Mouse (Mus musculus): ENCODE results near the gene Ccdc113.
A peak's percentile ranks its signal among the peaks of the same experiment; 100 is the strongest.

Ccdc113 gene

GRCm38 (mm10) chr8:95533584-95534387 lies at the start of gene Ccdc113:
Gene Ccdc113, plus strand, starts transcription at chr8:95534085.
- peak; percentile 79 for DNase-seq (ENCODE audit: low spot score)

GRCm38 (mm10) chr8:95487800-95488697 lies 45.8 kb upstream of the Ccdc113 start:
- no peak for DNase-seq (ENCODE audit: low spot score)

- peak; percentile 75 for DNase-seq (ENCODE audit: low spot score)
Observed at GRCm38 (mm10) chr8:95488698-95489332, 45.1 kb upstream of the Ccdc113 start.

GRCm38 (mm10) chr8:95490006-95490405 lies 43.9 kb upstream of the Ccdc113 start, which contains the start of gene Csnk2a2:
Gene Csnk2a2, minus strand, starts transcription at chr8:95490039.
- no peak for DNase-seq (ENCODE audit: low spot score)

GRCm38 (mm10) chr8:95492057-95492456 lies 41.8 kb upstream of the Ccdc113 start:
- DNase-seq (ENCODE audit: low spot score), result no peak

- no peak for DNase-seq (ENCODE audit: low spot score)
Observed at GRCm38 (mm10) chr8:95495444-95495843, 38.4 kb upstream of the Ccdc113 start.

GRCm38 (mm10) chr8:95496420-95496819 lies 37.5 kb upstream of the Ccdc113 start:
- DNase-seq (ENCODE audit: low spot score), result no peak

GRCm38 (mm10) chr8:95497821-95498220 lies 36.1 kb upstream of the Ccdc113 start:
- no peak for DNase-seq (ENCODE audit: low spot score)

GRCm38 (mm10) chr8:95499266-95500064 lies 34.4 kb upstream of the Ccdc113 start:
- DNase-seq (ENCODE audit: low spot score), result no peak

GRCm38 (mm10) chr8:95500436-95500835 lies 33.4 kb upstream of the Ccdc113 start:
- DNase-seq (ENCODE audit: low spot score), result no peak

- no peak for DNase-seq (ENCODE audit: low spot score)
Observed at GRCm38 (mm10) chr8:95502431-95502830, 31.5 kb upstream of the Ccdc113 start.

- no peak for DNase-seq (ENCODE audit: low spot score)
Observed at GRCm38 (mm10) chr8:95504835-95505234, 29.1 kb upstream of the Ccdc113 start.

GRCm38 (mm10) chr8:95505606-95506005 lies 28.3 kb upstream of the Ccdc113 start:
- DNase-seq (ENCODE audit: low spot score), result no peak

GRCm38 (mm10) chr8:95506245-95506644 lies 27.6 kb upstream of the Ccdc113 start:
- DNase-seq (ENCODE audit: low spot score), result no peak

- DNase-seq (ENCODE audit: low spot score), result no peak
Observed at GRCm38 (mm10) chr8:95512257-95512656, 21.6 kb upstream of the Ccdc113 start.

GRCm38 (mm10) chr8:95513219-95513618 lies 20.7 kb upstream of the Ccdc113 start:
- no peak for DNase-seq (ENCODE audit: low spot score)

GRCm38 (mm10) chr8:95516928-95517327 lies 17.0 kb upstream of the Ccdc113 start:
- no peak for DNase-seq (ENCODE audit: low spot score)

GRCm38 (mm10) chr8:95523991-95524390 lies 9.9 kb upstream of the Ccdc113 start:
- no peak for DNase-seq (ENCODE audit: low spot score)

- no peak for DNase-seq (ENCODE audit: low spot score)
Observed at GRCm38 (mm10) chr8:95528194-95528593, 5.7 kb upstream of the Ccdc113 start.

GRCm38 (mm10) chr8:95528750-95529310 lies 5.1 kb upstream of the Ccdc113 start:
- DNase-seq (ENCODE audit: low spot score), result no peak

- no peak for DNase-seq (ENCODE audit: low spot score)
Observed at GRCm38 (mm10) chr8:95532206-95532605, 1.7 kb upstream of the Ccdc113 start.

Data from embryo, embryonic 10 days (tissue).